Mouse (Mus musculus): ENCODE results near the gene Rpl23a. TPM values are rescaled to one million over a fixed set of nuclear protein-coding genes. Genes with fewer than 3 reads are reported as not detected.

Rpl23a gene
- polyA plus RNA-seq, 1 experiment = 4,612 TPM

GRCm38 (mm10) chr11:78167257-78167959 is 16.0 kb downstream of the Rpl23a start:
- Histone ChIP-seq H3K79me3 (ENCODE audit: low read depth) (peaks cover 28% of the 10 kb centered on the region), H3K4me3 (ENCODE audit: insufficient read depth, poor library complexity, severe bottlenecking) (no peak overlapping the region), H3ac (ENCODE audit: control insufficient read depth, insufficient read length, low read depth) (no peak overlapping the region), H3K79me2 (ENCODE audit: control insufficient read depth, insufficient read depth) (peaks cover 30% of the 10 kb centered on the region), H3K27me3 (ENCODE audit: control insufficient read depth, insufficient read depth, insufficient read length) (no peaks in the 10 kb centered on the region), H3K36me3 (ENCODE audit: control insufficient read depth, insufficient read depth) (peaks cover 16% of the 10 kb centered on the region)
- TF ChIP-seq CTCF (IDR thresholded peaks at IDR 0.05; ENCODE audit: control insufficient read depth, insufficient read depth, insufficient read length) = no peak
- TF ChIP-seq MYOD1 (IDR thresholded peaks at IDR 0.05; ENCODE audit: control insufficient read depth, insufficient read length, low read depth) = no peak
- no peak for TF ChIP-seq CEBPB (IDR thresholded peaks at IDR 0.05; ENCODE audit: low read depth)
- TF ChIP-seq MAX (IDR thresholded peaks at IDR 0.05) = no peak
- no peak for TF ChIP-seq USF1 (IDR thresholded peaks at IDR 0.05; ENCODE audit: low read depth)
- no peak for TF ChIP-seq MYOG (IDR thresholded peaks at IDR 0.05; ENCODE audit: control insufficient read depth, extremely low read depth, insufficient read length)
- no peak for TF ChIP-seq FOSL1 (IDR thresholded peaks at IDR 0.05; ENCODE audit: insufficient read depth, low read length, poor library complexity, severe bottlenecking)

GRCm38 (mm10) chr11:78166640-78167039 is 16.7 kb downstream of the Rpl23a start:
- Histone ChIP-seq H3K36me3 (ENCODE audit: control insufficient read depth, insufficient read depth) (peaks cover 18% of the 10 kb centered on the region), H3K79me2 (ENCODE audit: control insufficient read depth, insufficient read depth) (peaks cover 37% of the 10 kb centered on the region), H3K79me3 (ENCODE audit: low read depth) (peaks cover 36% of the 10 kb centered on the region), H3K4me3 (ENCODE audit: insufficient read depth, poor library complexity, severe bottlenecking) (no peak overlapping the region), H3ac (ENCODE audit: control insufficient read depth, insufficient read length, low read depth) (no peak overlapping the region), H3K27me3 (ENCODE audit: control insufficient read depth, insufficient read depth, insufficient read length) (no peaks in the 10 kb centered on the region)
- TF ChIP-seq CTCF (IDR thresholded peaks at IDR 0.05; ENCODE audit: control insufficient read depth, insufficient read depth, insufficient read length) = no peak
- no peak for TF ChIP-seq CEBPB (IDR thresholded peaks at IDR 0.05; ENCODE audit: low read depth)
- no peak for TF ChIP-seq MYOG (IDR thresholded peaks at IDR 0.05; ENCODE audit: control insufficient read depth, extremely low read depth, insufficient read length)
- TF ChIP-seq USF1 (IDR thresholded peaks at IDR 0.05; ENCODE audit: low read depth) = no peak
- TF ChIP-seq FOSL1 (IDR thresholded peaks at IDR 0.05; ENCODE audit: insufficient read depth, low read length, poor library complexity, severe bottlenecking) = no peak
- TF ChIP-seq MYOD1 (IDR thresholded peaks at IDR 0.05; ENCODE audit: control insufficient read depth, insufficient read length, low read depth) = no peak

- TF ChIP-seq MYOG (IDR thresholded peaks at IDR 0.05; ENCODE audit: control insufficient read depth, extremely low read depth, insufficient read length) = no peak
- no peak for TF ChIP-seq FOSL1 (IDR thresholded peaks at IDR 0.05; ENCODE audit: insufficient read depth, low read length, poor library complexity, severe bottlenecking)
- TF ChIP-seq MYOD1 (IDR thresholded peaks at IDR 0.05; ENCODE audit: control insufficient read depth, insufficient read length, low read depth) = no peak
- TF ChIP-seq CTCF (IDR thresholded peaks at IDR 0.05; ENCODE audit: control insufficient read depth, insufficient read depth, insufficient read length) = no peak
- no peak for TF ChIP-seq CEBPB (IDR thresholded peaks at IDR 0.05; ENCODE audit: low read depth)
- TF ChIP-seq USF1 (IDR thresholded peaks at IDR 0.05; ENCODE audit: low read depth) = no peak
- no peak for TF ChIP-seq MAX (IDR thresholded peaks at IDR 0.05)
- Histone ChIP-seq H3K4me3 (ENCODE audit: insufficient read depth, poor library complexity, severe bottlenecking) (peak overlapping the region; percentile 94), H3K36me3 (ENCODE audit: control insufficient read depth, insufficient read depth) (peaks cover 21% of the 10 kb centered on the region)
Observed at GRCm38 (mm10) chr11:78166161-78166560, 17.2 kb downstream of the Rpl23a start.

GRCm38 (mm10) chr11:78165761-78166109 is 17.6 kb downstream of the Rpl23a start:
- peak overlapping the region; percentile 73 for H3ac ChIP-seq (ENCODE audit: control insufficient read depth, insufficient read length, low read depth)
- peaks cover 25% of the 10 kb centered on the region for H3K36me3 ChIP-seq (ENCODE audit: control insufficient read depth, insufficient read depth)
- no peaks in the 10 kb centered on the region for H3K27me3 ChIP-seq (ENCODE audit: control insufficient read depth, insufficient read depth, insufficient read length)
- peak overlapping the region; percentile 94 for H3K4me3 ChIP-seq (ENCODE audit: insufficient read depth, poor library complexity, severe bottlenecking)
- peaks cover 38% of the 10 kb centered on the region for H3K79me3 ChIP-seq (ENCODE audit: low read depth)
- peaks cover 46% of the 10 kb centered on the region for H3K79me2 ChIP-seq (ENCODE audit: control insufficient read depth, insufficient read depth)
- TF ChIP-seq FOSL1 (IDR thresholded peaks at IDR 0.05; ENCODE audit: insufficient read depth, low read length, poor library complexity, severe bottlenecking) (no peak), MYOG (IDR thresholded peaks at IDR 0.05; ENCODE audit: control insufficient read depth, extremely low read depth, insufficient read length) (no peak), CEBPB (IDR thresholded peaks at IDR 0.05; ENCODE audit: low read depth) (no peak)

More at GRCm38 (mm10) chr11:78166161-78166560, 17.2 kb downstream of the Rpl23a start:
- Histone ChIP-seq H3ac (ENCODE audit: control insufficient read depth, insufficient read length, low read depth) (peak overlapping the region; percentile 73), H3K79me2 (ENCODE audit: control insufficient read depth, insufficient read depth) (peaks cover 42% of the 10 kb centered on the region), H3K27me3 (ENCODE audit: control insufficient read depth, insufficient read depth, insufficient read length) (no peaks in the 10 kb centered on the region), H3K79me3 (ENCODE audit: low read depth) (peaks cover 38% of the 10 kb centered on the region)

GRCm38 (mm10) chr11:78164924-78165760 is 18.2 kb downstream of the Rpl23a start, which contains the start of gene Traf4:
Gene Traf4, minus strand, starts transcription at chr11:78165589.
- Histone ChIP-seq H3K79me2 (ENCODE audit: control insufficient read depth, insufficient read depth) (peaks cover 47% of the 10 kb centered on the region), H3K36me3 (ENCODE audit: control insufficient read depth, insufficient read depth) (peaks cover 31% of the 10 kb centered on the region), H3K4me3 (ENCODE audit: insufficient read depth, poor library complexity, severe bottlenecking) (peak within 1 kb of the TSS; percentile 94), H3ac (ENCODE audit: control insufficient read depth, insufficient read length, low read depth) (peak within 1 kb of the TSS; percentile 94), H3K27me3 (ENCODE audit: control insufficient read depth, insufficient read depth, insufficient read length) (no peaks in the 10 kb centered on the region), H3K79me3 (ENCODE audit: low read depth) (peaks cover 38% of the 10 kb centered on the region)
- TF ChIP-seq CTCF (IDR thresholded peaks at IDR 0.05; ENCODE audit: control insufficient read depth, insufficient read depth, insufficient read length) = peak; percentile 39
- no peak for TF ChIP-seq MYOG (IDR thresholded peaks at IDR 0.05; ENCODE audit: control insufficient read depth, extremely low read depth, insufficient read length)
- peak; percentile 10 for TF ChIP-seq MAX (IDR thresholded peaks at IDR 0.05)
- TF ChIP-seq MYOD1 (IDR thresholded peaks at IDR 0.05; ENCODE audit: control insufficient read depth, insufficient read length, low read depth) = no peak
- TF ChIP-seq USF1 (IDR thresholded peaks at IDR 0.05; ENCODE audit: low read depth) = no peak
- no peak for TF ChIP-seq FOSL1 (IDR thresholded peaks at IDR 0.05; ENCODE audit: insufficient read depth, low read length, poor library complexity, severe bottlenecking)
